Mouse (Mus musculus) neural tube, embryonic 13.5 days (tissue): ENCODE measurements at regions not wholly inside any gene's neighbourhood (a gene's known extent, or its start where the extent isn't known, plus 50 kb on each side); places are given as distances from the start of the nearest gene placed in this dataset.
A peak's percentile ranks its signal among the peaks of the same experiment; 100 is the strongest.

Experiments
- ATAC-seq: fragments of 200-750 bp; cut with Nextera tagmentation; 2 replicates; pipeline ENCODE4 v1.8.0; 2017; ENCODE audit warnings: low read depth, mild to moderate bottlenecking, moderate TSS enrichment, moderate library complexity
- H3K27ac ChIP-seq: fragments of 300-500 bp; sonication (generic); replicated peaks from 2 replicates; pipeline ENCODE4 v1.5.1; 2015; ENCODE audit warnings: moderate library complexity, mild to moderate bottlenecking, inconsistent platforms
- H3K27me3 ChIP-seq: fragments of 300-500 bp; sonication (generic); 2 replicates; pipeline ENCODE4 v1.6.1; 2015; ENCODE audit warnings: mild to moderate bottlenecking, inconsistent platforms
- H3K36me3 ChIP-seq: fragments of 300-500 bp; sonication (generic); 2 replicates; pipeline ENCODE4 v1.6.1; 2015; ENCODE audit warnings: mild to moderate bottlenecking, inconsistent platforms
- H3K4me1 ChIP-seq: fragments of 300-500 bp; sonication (generic); replicated peaks from 2 replicates; pipeline ENCODE4 v1.6.1; 2015; ENCODE audit warnings: inconsistent platforms
- H3K4me2 ChIP-seq: fragments of 300-500 bp; sonication (generic); 2 replicates; pipeline ENCODE4 v1.6.1; 2015; ENCODE audit warnings: inconsistent platforms, mild to moderate bottlenecking, moderate library complexity
- H3K4me3 ChIP-seq: fragments of 300-500 bp; sonication (generic); 2 replicates; pipeline ENCODE4 v1.5.1; 2015; ENCODE audit warnings: mild to moderate bottlenecking, inconsistent platforms
- H3K9ac ChIP-seq: fragments of 300-500 bp; sonication (generic); 2 replicates; pipeline ENCODE4 v1.6.1; 2015; ENCODE audit warnings: moderate library complexity, mild to moderate bottlenecking, inconsistent platforms
- H3K9me3 ChIP-seq: fragments of 300-500 bp; sonication (generic); 2 replicates; pipeline ENCODE4 v1.6.1; 2016; ENCODE audit warnings: inconsistent platforms
- WGBS: fragments of 180-500 bp; shearing (Covaris S2); methylation state at CpG from one replicate; pipeline ENCODE4 v1.1.7; 2015; 5-methylcytosine and 5-hydroxymethylcytosine counted together

DNA sequence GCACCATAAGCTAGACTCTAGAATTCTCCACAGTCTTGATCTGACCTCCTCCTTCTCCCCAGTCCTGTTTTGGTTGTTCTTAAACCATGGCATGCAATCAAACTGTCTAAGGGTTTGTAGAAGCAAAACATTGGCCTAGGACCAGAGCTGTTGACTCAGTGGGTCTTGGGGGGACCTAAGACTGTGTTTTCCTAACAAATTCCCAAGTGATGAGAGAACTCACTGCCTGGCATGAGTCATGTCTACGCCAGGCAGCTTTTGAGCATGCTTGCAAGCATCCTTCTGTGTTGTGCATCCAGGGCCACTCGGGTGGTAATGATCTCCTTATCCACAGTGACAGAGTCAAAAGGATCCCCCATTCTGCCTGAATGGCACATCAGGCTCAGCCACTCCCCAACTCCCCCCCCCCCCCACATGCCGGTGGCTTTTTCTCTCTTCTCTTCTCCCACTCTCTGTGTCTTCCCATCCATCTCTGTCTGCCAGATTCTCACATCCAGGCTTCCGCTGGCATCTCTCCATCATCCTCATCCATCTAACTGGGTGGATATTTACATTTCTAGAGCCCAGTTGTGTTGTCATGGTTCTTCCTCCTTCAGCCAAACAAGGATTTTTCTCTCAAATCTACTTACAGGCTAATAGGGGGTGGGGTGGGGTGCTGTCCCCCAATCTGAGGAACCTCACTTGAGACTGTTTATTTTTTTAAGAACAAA is 246.1 kb upstream of the Cadm1 start:
- no peak overlapping the region for H3K9ac ChIP-seq
- WGBS = 50% methylated on average over 4 of the region's 4 CpGs
- no peak overlapping the region for H3K27ac ChIP-seq
- no peaks in the 10 kb centered on the region for H3K27me3 ChIP-seq
- no peaks in the 10 kb centered on the region for H3K36me3 ChIP-seq
- H3K4me1 ChIP-seq = peaks cover 21% of the 10 kb centered on the region
- H3K4me3 ChIP-seq = no peak overlapping the region
- no peak overlapping the region for H3K4me2 ChIP-seq
- H3K9me3 ChIP-seq = no peaks in the 10 kb centered on the region
- ATAC-seq = no peak

DNA sequence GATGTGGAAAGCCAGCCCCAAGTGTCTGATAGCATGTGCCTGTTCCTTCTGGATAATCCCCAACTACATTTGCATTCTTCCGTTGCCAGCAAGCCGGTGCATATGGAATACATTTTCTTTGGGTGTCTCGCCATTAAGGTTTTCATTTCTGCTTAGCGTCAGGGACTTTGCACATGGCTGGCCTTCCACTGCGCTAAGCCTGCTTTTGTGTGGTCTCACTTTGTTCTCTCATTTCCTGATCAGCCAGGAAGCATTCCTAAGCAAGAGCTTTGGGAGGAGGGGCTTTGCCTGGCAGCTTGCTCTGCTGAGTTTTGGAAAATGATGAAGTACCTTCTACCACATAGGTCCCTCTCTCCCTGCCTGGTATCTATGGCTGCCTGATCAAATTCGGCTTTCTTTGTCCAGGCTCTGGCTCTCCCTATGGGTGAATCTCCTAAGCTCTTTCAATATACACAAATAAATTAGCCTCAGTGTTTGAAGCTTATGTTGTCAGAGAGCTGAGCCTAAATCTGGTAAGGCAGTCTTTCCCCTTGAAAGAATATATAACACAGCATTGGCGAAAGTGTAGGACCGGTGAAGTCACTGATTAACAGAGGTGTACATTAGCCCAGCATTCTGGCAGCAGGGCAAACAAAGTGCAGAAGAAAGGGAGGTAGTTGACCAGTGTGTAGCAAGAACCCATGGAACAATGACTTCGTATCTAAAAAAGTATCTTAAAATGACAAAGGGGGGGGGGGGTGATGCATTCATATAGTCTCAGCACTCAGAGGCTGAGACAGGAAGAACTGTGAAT is 242.8 kb upstream of the Cadm1 start:
- 85% methylated on average over 9 of the region's 9 CpGs for WGBS
- no peaks in the 10 kb centered on the region for H3K9me3 ChIP-seq
- H3K4me3 ChIP-seq = no peak overlapping the region
- no peak overlapping the region for H3K9ac ChIP-seq
- no peak for ATAC-seq
- H3K36me3 ChIP-seq = no peaks in the 10 kb centered on the region
- no peak overlapping the region for H3K27ac ChIP-seq
- no peaks in the 10 kb centered on the region for H3K27me3 ChIP-seq
- no peak overlapping the region for H3K4me2 ChIP-seq
- 0 out of 2 replicates have a peak, but pooled peaks cover 3% of the 10 kb centered on the region for H3K4me1 ChIP-seq

DNA sequence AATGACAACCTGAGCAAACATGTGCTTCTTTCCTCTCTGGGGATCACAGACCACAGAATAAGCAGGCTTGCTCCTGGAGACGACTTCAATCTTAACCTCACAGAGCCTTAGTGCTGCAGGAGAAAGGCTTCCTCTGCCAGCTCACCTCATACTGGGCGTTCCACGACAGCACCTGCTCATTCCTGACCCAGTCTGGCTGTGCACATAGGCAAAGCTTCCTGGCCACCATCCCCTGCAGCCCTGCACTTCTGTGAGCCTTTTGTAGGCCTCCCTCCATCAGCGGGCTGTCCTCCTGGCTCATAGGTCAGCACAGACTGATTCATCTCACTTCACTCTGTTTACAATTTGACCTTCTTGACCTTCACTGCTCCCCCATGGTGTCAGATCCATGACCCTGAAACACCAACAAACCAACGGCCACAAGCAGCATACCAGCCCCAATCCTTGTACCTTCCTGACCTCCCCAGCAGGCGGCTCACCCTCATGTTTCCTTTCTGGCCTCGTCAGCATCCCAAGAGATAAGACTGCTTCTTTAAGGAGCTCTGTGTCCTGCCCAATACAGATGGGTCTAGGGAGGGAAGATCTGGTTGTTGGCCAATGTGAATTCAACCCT is 241.3 kb upstream of the Cadm1 start:
- H3K4me2 ChIP-seq = no peak overlapping the region
- 48% methylated on average over 7 of the region's 7 CpGs for WGBS
- H3K9me3 ChIP-seq = no peaks in the 10 kb centered on the region
- H3K27me3 ChIP-seq = no peaks in the 10 kb centered on the region
- no peaks in the 10 kb centered on the region for H3K36me3 ChIP-seq
- 0 out of 2 replicates have a peak, but pooled peaks cover 3% of the 10 kb centered on the region for H3K4me1 ChIP-seq
- ATAC-seq = no peak
- no peak overlapping the region for H3K9ac ChIP-seq
- no peak overlapping the region for H3K4me3 ChIP-seq
- H3K27ac ChIP-seq = no peak overlapping the region

DNA sequence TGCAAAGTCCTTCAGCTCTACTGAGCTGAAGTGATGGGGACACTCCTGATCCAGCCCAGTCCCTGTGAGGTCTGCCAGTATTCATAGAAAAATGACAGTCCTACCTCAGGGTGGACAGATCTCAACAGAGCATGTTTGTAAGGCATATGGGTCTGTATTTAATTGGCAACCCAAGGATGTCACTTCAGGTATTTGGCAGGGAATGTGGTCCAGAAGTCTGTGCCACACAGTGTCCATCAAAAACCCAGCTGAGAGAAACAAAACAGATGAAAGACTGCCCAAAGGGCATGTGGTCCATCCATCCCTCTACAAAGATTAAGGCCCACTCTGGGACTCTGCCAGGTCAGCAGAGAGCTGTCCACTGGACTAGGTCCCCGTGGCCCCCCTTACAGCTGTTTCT is 229.3 kb upstream of the Cadm1 start:
- Histone ChIP-seq H3K27ac (no peak overlapping the region), H3K36me3 (no peaks in the 10 kb centered on the region), H3K4me3 (no peak overlapping the region), H3K4me1 (no peaks in the 10 kb centered on the region), H3K4me2 (no peak overlapping the region), H3K9me3 (0 out of 2 replicates have a peak, but pooled peaks cover 4% of the 10 kb centered on the region), H3K27me3 (peaks cover 3% of the 10 kb centered on the region; the same call in 1 of the 2 replicates), H3K9ac (no peak overlapping the region)
- no peak for ATAC-seq
- 77% methylated on average over 1 of the region's 1 CpGs for WGBS

DNA sequence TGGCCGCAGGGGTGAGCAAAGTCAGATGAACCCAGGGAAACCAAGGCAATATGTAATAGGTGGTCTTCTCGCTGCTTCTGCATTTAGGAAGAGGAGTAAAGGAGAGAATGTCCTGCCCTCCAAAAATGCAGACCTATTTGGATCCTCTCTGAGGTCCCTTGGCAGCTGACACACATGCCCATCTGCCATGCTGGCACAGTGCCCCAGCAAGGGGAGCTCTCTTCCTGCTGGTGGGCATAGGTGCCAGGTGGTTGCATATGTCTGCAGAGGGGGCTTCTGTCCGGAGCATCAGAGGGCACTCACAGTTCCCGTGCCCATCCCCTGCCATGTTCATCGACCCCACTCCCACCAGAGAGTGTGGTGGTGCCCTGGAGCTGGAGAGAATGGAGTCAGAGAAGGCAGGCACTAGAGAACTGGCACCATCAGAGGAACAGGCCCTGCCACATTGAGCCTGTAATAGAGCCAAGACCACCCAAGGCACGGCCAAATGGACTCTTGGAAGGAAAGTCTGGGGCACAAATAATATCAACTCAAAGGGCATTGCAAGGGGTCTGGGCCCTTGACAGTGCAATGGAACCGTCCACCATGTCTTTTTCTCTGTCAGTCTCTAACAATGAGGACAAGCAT is 222.7 kb upstream of the Cadm1 start:
- peak overlapping the region; percentile 28 for H3K27ac ChIP-seq

DNA sequence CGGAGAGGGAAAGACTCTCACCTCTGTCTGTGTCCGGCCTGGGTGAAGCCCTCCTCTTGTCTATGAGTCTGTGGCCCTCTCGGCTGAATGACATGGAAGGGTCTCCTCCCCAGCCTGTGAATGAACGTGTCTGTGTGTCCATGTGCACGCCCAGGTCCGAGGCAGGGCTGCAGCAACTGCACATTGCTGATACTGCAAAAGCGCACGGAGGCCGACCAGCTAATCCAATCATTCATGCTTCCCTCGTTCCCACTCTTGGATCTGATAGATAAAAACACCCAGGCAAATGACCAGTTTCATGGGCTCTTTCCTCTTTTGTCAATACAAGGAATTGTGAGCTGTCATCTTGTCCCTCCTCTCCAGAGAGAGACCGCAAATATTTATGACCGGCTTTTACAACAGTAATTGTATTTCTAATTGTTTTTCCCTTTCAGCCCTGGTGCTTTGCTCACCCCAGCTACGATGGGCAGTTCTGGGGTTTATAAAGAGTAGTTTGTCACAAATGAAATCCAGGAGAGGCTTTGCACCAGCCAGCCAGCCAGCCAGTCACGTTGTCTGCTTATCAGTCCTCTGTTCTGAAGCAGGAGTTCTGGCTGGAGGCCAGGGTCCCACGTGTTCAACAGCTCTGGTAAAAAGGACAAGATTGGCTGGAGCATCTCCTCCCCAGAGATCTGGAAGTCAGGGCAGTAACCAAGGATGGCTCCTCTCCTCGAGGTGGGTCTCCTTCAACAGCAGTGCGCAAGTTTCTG is 222.0 kb upstream of the Cadm1 start:
- ATAC-seq = peak; percentile 59; the same call in 1 of the 2 replicates
- Histone ChIP-seq H3K36me3 (no peaks in the 10 kb centered on the region), H3K9ac (no peak overlapping the region), H3K27ac (peak overlapping the region; percentile 28), H3K27me3 (no peaks in the 10 kb centered on the region), H3K9me3 (0 out of 2 replicates have a peak, but pooled peaks cover 4% of the 10 kb centered on the region), H3K4me3 (no peak overlapping the region), H3K4me2 (peak overlapping the region; percentile 11; the same call in 1 of the 2 replicates), H3K4me1 (peaks cover 15% of the 10 kb centered on the region)
- WGBS = 24% methylated on average over 17 of the region's 17 CpGs

More for the DNA sequence above, 222.7 kb upstream of the Cadm1 start:
- H3K27me3 ChIP-seq = no peaks in the 10 kb centered on the region
- H3K36me3 ChIP-seq = no peaks in the 10 kb centered on the region
- H3K4me1 ChIP-seq = peaks cover 15% of the 10 kb centered on the region
- 0 out of 2 replicates have a peak, but pooled peaks cover 4% of the 10 kb centered on the region for H3K9me3 ChIP-seq
- H3K4me2 ChIP-seq = no peak overlapping the region
- H3K4me3 ChIP-seq = no peak overlapping the region
- no peak overlapping the region for H3K9ac ChIP-seq
- no peak for ATAC-seq
- WGBS = 77% methylated on average over 7 of the region's 7 CpGs

DNA sequence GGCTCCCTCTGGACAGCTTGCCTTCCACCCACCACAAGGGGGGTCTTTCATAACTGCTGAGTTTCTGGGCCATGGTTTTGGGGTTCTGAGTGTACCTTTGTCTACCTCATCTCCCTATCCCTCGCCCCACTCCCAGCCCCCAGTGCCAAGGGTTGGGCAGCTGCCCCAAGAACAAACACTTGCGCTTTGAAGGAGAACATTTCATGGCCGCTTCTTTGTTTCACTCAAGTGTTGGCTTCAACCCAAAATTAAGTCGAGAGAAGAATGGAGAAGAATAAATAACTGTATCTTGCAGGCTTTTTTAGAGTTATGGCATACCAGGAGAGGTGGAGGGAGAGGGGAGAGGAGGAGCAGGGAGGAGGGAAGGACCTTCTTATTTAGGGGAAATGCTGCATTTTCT is 216.5 kb upstream of the Cadm1 start:
- 0 out of 2 replicates have a peak, but pooled peaks cover 8% of the 10 kb centered on the region for H3K4me1 ChIP-seq
- WGBS = 51% methylated on average over 4 of the region's 4 CpGs
- H3K9me3 ChIP-seq = no peaks in the 10 kb centered on the region
- no peak for ATAC-seq
- H3K4me3 ChIP-seq = no peak overlapping the region
- no peaks in the 10 kb centered on the region for H3K27me3 ChIP-seq
- no peak overlapping the region for H3K9ac ChIP-seq
- H3K27ac ChIP-seq = no peak overlapping the region
- H3K4me2 ChIP-seq = no peak overlapping the region
- H3K36me3 ChIP-seq = no peaks in the 10 kb centered on the region

DNA sequence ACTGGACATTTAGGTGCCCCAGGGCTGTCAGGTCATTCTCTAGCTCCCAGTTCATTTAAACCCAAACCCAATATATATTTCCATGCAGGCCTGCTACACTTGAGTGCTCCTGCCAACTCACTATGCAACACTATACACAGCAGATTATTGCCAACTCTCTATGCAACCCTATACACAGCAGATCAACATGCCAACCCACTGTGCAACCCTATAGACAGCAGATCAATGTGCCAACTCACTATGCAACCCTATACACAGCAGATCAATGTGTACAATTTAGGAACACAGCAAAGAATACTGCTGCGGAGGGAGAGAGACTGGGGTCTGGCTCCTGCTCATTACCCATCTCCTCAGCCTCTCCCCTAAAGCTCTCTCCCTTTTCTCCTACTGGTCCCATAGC is 215.7 kb upstream of the Cadm1 start:
- Histone ChIP-seq H3K4me1 (0 out of 2 replicates have a peak, but pooled peaks cover 8% of the 10 kb centered on the region), H3K4me3 (no peak overlapping the region), H3K36me3 (no peaks in the 10 kb centered on the region), H3K27me3 (no peaks in the 10 kb centered on the region), H3K9ac (no peak overlapping the region), H3K9me3 (no peaks in the 10 kb centered on the region), H3K4me2 (no peak overlapping the region), H3K27ac (no peak overlapping the region)
- WGBS = 91% methylated on average over 1 of the region's 1 CpGs
- ATAC-seq = no peak

DNA sequence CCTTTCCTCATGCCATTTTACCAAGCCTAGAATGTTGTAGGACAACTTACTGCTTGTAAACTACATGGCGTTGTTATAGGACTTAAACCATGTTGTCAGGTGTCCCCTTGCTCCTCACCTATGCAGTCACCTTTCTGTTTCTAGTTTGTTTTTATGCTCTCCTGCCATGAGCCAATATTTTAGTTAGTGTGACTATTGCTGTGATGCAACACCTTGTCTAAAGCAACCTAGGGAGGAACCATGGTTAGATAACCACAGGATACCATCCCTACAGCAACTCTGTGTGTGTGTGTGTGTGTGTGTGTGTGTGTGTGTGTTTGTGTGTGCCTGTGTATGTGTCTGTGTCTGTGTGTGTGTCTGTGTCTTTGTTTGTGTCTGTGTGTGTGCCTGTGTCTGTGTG is 209.6 kb upstream of the Cadm1 start:
- no peak overlapping the region for H3K27ac ChIP-seq
- no peak overlapping the region for H3K4me3 ChIP-seq
- no peaks in the 10 kb centered on the region for H3K4me1 ChIP-seq
- no peak overlapping the region for H3K9ac ChIP-seq
- no peak for ATAC-seq
- WGBS = 97% methylated on average over 1 of the region's 1 CpGs
- H3K27me3 ChIP-seq = no peaks in the 10 kb centered on the region
- no peaks in the 10 kb centered on the region for H3K36me3 ChIP-seq
- no peak overlapping the region for H3K4me2 ChIP-seq
- H3K9me3 ChIP-seq = no peaks in the 10 kb centered on the region

DNA sequence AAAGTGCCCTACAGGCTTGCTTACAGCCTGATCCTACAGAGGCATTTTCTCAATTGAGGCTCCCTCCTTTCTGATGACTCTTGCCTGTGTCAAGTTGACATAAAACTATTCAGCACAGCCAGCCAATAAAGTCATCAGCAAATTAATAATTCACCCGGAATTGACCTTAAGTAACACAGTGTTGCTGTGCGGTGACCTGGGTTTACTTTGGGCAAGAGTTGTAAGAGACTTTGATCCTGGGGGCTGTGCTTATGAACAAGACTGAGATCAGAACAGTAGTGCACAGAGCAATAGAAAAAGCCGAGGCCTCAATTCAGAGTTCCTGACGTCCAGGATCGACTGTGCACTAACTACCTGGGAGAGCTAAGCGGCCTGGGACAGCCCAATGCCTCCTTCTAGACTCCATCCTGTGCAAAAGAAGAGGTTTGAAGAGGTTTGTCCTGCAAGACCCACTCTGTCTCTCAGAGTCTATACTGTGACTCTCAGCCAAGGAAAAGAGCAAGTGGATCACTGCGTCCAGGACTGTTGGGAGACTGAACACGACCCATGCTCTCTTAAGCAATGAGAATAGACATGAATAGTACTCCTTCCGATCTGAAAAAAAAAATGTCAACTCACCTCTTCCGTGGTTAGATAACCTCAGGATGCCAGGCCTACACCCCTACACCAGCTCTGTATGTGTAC is 208.7 kb upstream of the Cadm1 start:
- no peaks in the 10 kb centered on the region for H3K36me3 ChIP-seq
- no peak for ATAC-seq
- H3K27me3 ChIP-seq = no peaks in the 10 kb centered on the region
- no peak overlapping the region for H3K4me3 ChIP-seq
- no peaks in the 10 kb centered on the region for H3K9me3 ChIP-seq
- 61% methylated on average over 10 of the region's 10 CpGs for WGBS
- no peaks in the 10 kb centered on the region for H3K4me1 ChIP-seq
- H3K27ac ChIP-seq = no peak overlapping the region
- H3K9ac ChIP-seq = no peak overlapping the region
- H3K4me2 ChIP-seq = no peak overlapping the region

DNA sequence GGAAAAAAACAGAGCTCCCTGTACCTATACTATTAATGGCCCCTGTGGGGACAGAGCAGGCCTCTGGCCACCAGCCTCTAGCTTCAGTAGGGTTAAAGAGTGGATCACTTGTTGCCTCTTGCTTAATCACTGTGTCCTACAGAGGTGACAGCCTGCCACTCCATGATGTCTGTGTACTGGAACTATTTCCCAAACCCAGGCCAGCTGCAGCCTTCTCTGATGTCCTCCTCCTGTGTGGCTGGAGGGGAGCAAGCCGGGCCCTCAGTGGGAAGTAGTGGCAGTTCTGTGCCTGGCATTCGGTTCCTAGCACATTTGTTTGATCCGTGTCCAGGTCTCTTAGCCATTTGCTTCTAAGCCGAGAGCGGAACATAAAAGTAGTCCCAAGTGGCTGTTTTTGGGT is 207.7 kb upstream of the Cadm1 start:
- Histone ChIP-seq H3K9me3 (no peaks in the 10 kb centered on the region), H3K36me3 (no peaks in the 10 kb centered on the region), H3K4me3 (no peak overlapping the region), H3K9ac (no peak overlapping the region), H3K4me2 (no peak overlapping the region), H3K4me1 (no peaks in the 10 kb centered on the region), H3K27me3 (no peaks in the 10 kb centered on the region), H3K27ac (no peak overlapping the region)
- whole genome bisulfite sequencing = 75% methylated on average over 5 of the region's 5 CpGs
- ATAC-seq = no peak
